Mouse (Mus musculus): Measurements from ENCODE around the gene Slc30a4. TPM values are rescaled to one million over a fixed set of nuclear protein-coding genes. Genes with fewer than 3 reads are reported as not detected.
A peak's percentile ranks its signal among the peaks of the same experiment; 100 is the strongest.

Gene Slc30a4
- total and polyA plus RNA-seq, 3 experiments: 9.0 to 20.5 (median 11.4) TPM

- peak overlapping the region; percentile 93 for H3K9ac ChIP-seq (ENCODE audit: insufficient read depth, low read depth)
- peak overlapping the region; percentile 44 to 65 (median 64) for H3K4me3 ChIP-seq (replicated peaks in 1 of 3; ENCODE audit: low read depth in 2 of 3, low read length in 2 of 3, poor library complexity in 1 of 3)
- H3K27me3 ChIP-seq (replicated peaks): peaks cover 2% of the 10 kb centered on the region
- DNase-seq (ENCODE audit: extremely low read depth): peak; percentile 47
- H3K9me3 ChIP-seq (replicated peaks; ENCODE audit: low read length): no peaks in the 10 kb centered on the region
- peaks cover 0 to 11% of the 10 kb centered on the region in 2 experiments; a peak in 2 of 4 replicates for H3K4me1 ChIP-seq (ENCODE audit: control insufficient read depth in 1 of 2, insufficient read depth in 2 of 2)
- peak overlapping the region; percentile 68 for H3K4me2 ChIP-seq (ENCODE audit: insufficient read depth, low read depth, poor library complexity, severe bottlenecking)
- TF ChIP-seq SMC3 (IDR thresholded peaks at IDR 0.05; ENCODE audit: low read depth, low read length) (peak; percentile 94), ELF1 (IDR thresholded peaks at IDR 0.05; ENCODE audit: low read depth, low read length) (0 out of 2 replicates have a peak, but pooled peaks have one; percentile 2), CTCF (conservative IDR thresholded peaks at IDR 0.05 in 1 of 2, IDR thresholded peaks at IDR 0.05 in 1 of 2; ENCODE audit: low read depth in 2 of 2, low read length in 2 of 2) (peak; percentile 31 to 91), CHD1 (IDR thresholded peaks at IDR 0.05; ENCODE audit: low read depth, low read length) (no peak), NELFE (IDR thresholded peaks at IDR 0.05; ENCODE audit: low read depth, low read length) (peak; percentile 46; the same call in 1 of the 2 replicates), MYC (IDR thresholded peaks at IDR 0.05; ENCODE audit: low read depth, low read length) (no peak), KAT2A (IDR thresholded peaks at IDR 0.05; ENCODE audit: insufficient replicate concordance, low read length) (no peak), IRF4 (IDR thresholded peaks at IDR 0.05; ENCODE audit: low read depth, low read length) (0 out of 2 replicates have a peak, but pooled peaks have one; percentile 29), USF1 (IDR thresholded peaks at IDR 0.05; ENCODE audit: low read depth, low read length) (peak; percentile 65), POLR2A (IDR thresholded peaks at IDR 0.05; ENCODE audit: low read depth, low read length) (peak; percentile 80), RAD21 (IDR thresholded peaks at IDR 0.05; ENCODE audit: low read depth, low read length) (peak; percentile 71), BHLHE40 (IDR thresholded peaks at IDR 0.05; ENCODE audit: low read depth, low read length) (peak; percentile 74)
- in situ Hi-C loops (cut with MboI; ENCODE audit: low pct_ligation_motif_present, low pct_unique_long_range_greater_than_20kb, low sequenced_read_pairs) (loop anchor here (10.0 kb wide), 1 partner anchor 117 kb away; no protein-coding TSS in a partner anchor), dilution Hi-C loops (cut with MboI; ENCODE audit: extremely low pct_ligation_motif_present, extremely low pct_unique_long_range_greater_than_20kb, low sequenced_read_pairs) (no loop called here)
- no peak overlapping the region for H3K27ac ChIP-seq (ENCODE audit: insufficient read depth, low read depth)
- H3K79me2 ChIP-seq (replicated peaks; ENCODE audit: control insufficient read depth, extremely low read depth, insufficient read depth, poor library complexity, severe bottlenecking): peaks cover under 1% of the 10 kb centered on the region; the same call in 1 of the 2 replicates
- peaks cover 24 to 27% of the 10 kb centered on the region in 2 experiments for H3K36me3 ChIP-seq (replicated peaks in 1 of 2; ENCODE audit: control insufficient read depth in 1 of 2, insufficient read depth in 1 of 2, low read length in 1 of 2)
Measured at GRCm38 (mm10) chr2:122637526-122637997, 64.9 kb downstream of the Slc30a4 start.

DNA sequence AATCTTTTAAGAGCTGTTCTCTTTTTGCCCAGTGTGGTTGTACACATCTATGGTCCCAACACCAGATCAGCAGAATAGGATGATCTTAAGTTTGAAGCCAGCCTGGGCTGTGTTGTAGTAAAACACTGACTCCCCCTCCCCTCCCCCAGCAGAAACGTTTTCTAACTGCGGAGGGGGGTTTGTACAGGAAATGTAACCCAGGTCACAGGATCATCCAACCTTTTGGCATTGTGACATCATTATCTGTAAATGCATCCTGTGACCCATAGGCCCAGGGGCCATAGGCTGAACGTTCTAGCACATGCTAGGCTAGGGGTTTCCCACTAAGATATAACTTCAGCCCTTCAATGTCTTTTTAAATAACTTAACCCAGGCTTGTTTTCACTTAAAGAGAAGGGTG is 65.8 kb downstream of the Slc30a4 start, which contains the start of gene AA467197:
Gene AA467197, plus strand, starts transcription at position 301 of the 400 bp plus-strand sequence.
- H3K36me3 ChIP-seq (replicated peaks in 1 of 2; ENCODE audit: control insufficient read depth in 1 of 2, insufficient read depth in 1 of 2, low read length in 1 of 2): peaks cover 26 to 29% of the 10 kb centered on the region in 2 experiments
- peak within 1 kb of the TSS; percentile 93 for H3K9ac ChIP-seq (ENCODE audit: insufficient read depth, low read depth)
- no peak for DNase-seq (ENCODE audit: extremely low read depth)
- H3K79me2 ChIP-seq (replicated peaks; ENCODE audit: control insufficient read depth, extremely low read depth, insufficient read depth, poor library complexity, severe bottlenecking): peaks cover 5% of the 10 kb centered on the region
- peak within 1 kb of the TSS; percentile 44 to 65 (median 64) for H3K4me3 ChIP-seq (replicated peaks in 1 of 3; ENCODE audit: low read depth in 2 of 3, low read length in 2 of 3, poor library complexity in 1 of 3)
- H3K9me3 ChIP-seq (replicated peaks; ENCODE audit: low read length): no peaks in the 10 kb centered on the region
- TF ChIP-seq POLR2AphosphoS2 (IDR thresholded peaks at IDR 0.05; ENCODE audit: low read depth, low read length): no peak
- TF ChIP-seq USF2 (conservative IDR thresholded peaks at IDR 0.05; ENCODE audit: low read depth, low read length): no peak
- no peak for TF ChIP-seq CHD2 (IDR thresholded peaks at IDR 0.05; ENCODE audit: low read length)
- TF ChIP-seq BHLHE40 (IDR thresholded peaks at IDR 0.05; ENCODE audit: low read depth, low read length): no peak
- TF ChIP-seq MEF2A (IDR thresholded peaks at IDR 0.05; ENCODE audit: borderline replicate concordance, low read depth, low read length): no peak
- no peak for TF ChIP-seq ZKSCAN1 (IDR thresholded peaks at IDR 0.05; ENCODE audit: borderline replicate concordance, low read depth, low read length)
- TF ChIP-seq PAX5 (IDR thresholded peaks at IDR 0.05; ENCODE audit: low read length): no peak
- no peak for TF ChIP-seq MAZ (IDR thresholded peaks at IDR 0.05; ENCODE audit: low read depth, low read length)
- no peak for TF ChIP-seq ETS1 (conservative IDR thresholded peaks at IDR 0.05; ENCODE audit: low read depth, low read length)
- TF ChIP-seq CHD1 (IDR thresholded peaks at IDR 0.05; ENCODE audit: low read depth, low read length): no peak
- no peak for TF ChIP-seq SMC3 (IDR thresholded peaks at IDR 0.05; ENCODE audit: low read depth, low read length)
- no peak for TF ChIP-seq MYC (IDR thresholded peaks at IDR 0.05; ENCODE audit: low read depth, low read length)
- no peak for TF ChIP-seq ZNF384 (IDR thresholded peaks at IDR 0.05; ENCODE audit: low read depth, low read length)
- TF ChIP-seq UBTF (IDR thresholded peaks at IDR 0.05; ENCODE audit: low read depth, low read length): no peak
- TF ChIP-seq TCF12 (IDR thresholded peaks at IDR 0.05; ENCODE audit: low read depth, low read length): no peak
- TF ChIP-seq NRF1 (IDR thresholded peaks at IDR 0.05; ENCODE audit: low read depth, low read length): no peak
- H3K27me3 ChIP-seq (replicated peaks): peaks cover 2% of the 10 kb centered on the region
- H3K4me2 ChIP-seq (ENCODE audit: insufficient read depth, low read depth, poor library complexity, severe bottlenecking): peak within 1 kb of the TSS; percentile 68
- H3K4me1 ChIP-seq (ENCODE audit: control insufficient read depth in 1 of 2, insufficient read depth in 2 of 2): peaks cover 0 to 16% of the 10 kb centered on the region in 2 experiments; a peak in 2 of 4 replicates
- in situ Hi-C loops (cut with MboI; ENCODE audit: low pct_ligation_motif_present, low pct_unique_long_range_greater_than_20kb, low sequenced_read_pairs): loop anchor here (10.0 kb wide), 1 partner anchor 118 kb away; no protein-coding TSS in a partner anchor
- H3K27ac ChIP-seq (ENCODE audit: insufficient read depth, low read depth): no peak within 1 kb of the TSS
- dilution Hi-C loops (cut with MboI; ENCODE audit: extremely low pct_ligation_motif_present, extremely low pct_unique_long_range_greater_than_20kb, low sequenced_read_pairs): no loop called here
